Mouse (Mus musculus) neutrophil, adult 65 days (primary cell): ENCODE results near the gene Ntn1. TPM values are rescaled to one million over a fixed set of nuclear protein-coding genes. Genes with fewer than 3 reads are reported as not detected.

Experiments
- total RNA-seq: library from RNA; stranded (reverse); gene quantifications from 2 replicates; pipeline ENCODE4 v1.2.4, GENCODE M21; 2023

Ntn1 gene
- total RNA-seq, result 0.14 TPM in 1 of 2 replicates, not detected in the other

GRCm38 (mm10) chr11:68400727-68401219 is at the start of gene Ntn1:
TSS of gene Ntn1 (minus strand) at chr11:68400823.

GRCm38 (mm10) chr11:68431699-68432360 is 31.2 kb upstream of the Ntn1 start, which contains the start of gene Pik3r5:
TSS of gene Pik3r5 (plus strand) at chr11:68432121.

Other genes starting within 250 kb of the Ntn1 start
- gene Pik3r5, start 31.3 kb upstream of the Ntn1 start, total RNA-seq, result 87.2 and 117 TPM in 2 replicates
- 49.3 and 65.3 TPM in 2 replicates for gene Pik3r6, start 102.2 kb upstream of the Ntn1 start, total RNA-seq
- gene Mfsd6l, start 155.4 kb upstream of the Ntn1 start, total RNA-seq, result 2.4 and 4.8 TPM in 2 replicates
- not detected in 2 replicates for gene Ccdc42, start 186.2 kb upstream of the Ntn1 start, total RNA-seq